Mouse (Mus musculus) gastrocnemius, postnatal 36 days (tissue): ENCODE measurements around the gene Igfbpl1. TPM values are rescaled to one million over a fixed set of nuclear protein-coding genes. Genes with fewer than 3 reads are reported as not detected.

Experiments used
- DNase-seq, 2 experiments: peaks; one replicate each; pipeline ENCODE4 v3.0.0; 2022
- intact Hi-C: fragments of 180-260 bp; cut with DNase I; formaldehyde crosslinking; loops from one replicate; pipeline ENCODE4 v1.15.1; 2025
- long read RNA-seq, 2 experiments: library from polyadenylated mRNA; stranded (forward); transcript quantifications; one replicate each; pipeline ENCODE4 v2.0.0; 2021
- total RNA-seq, 2 experiments: library from RNA; stranded (reverse); gene quantifications; 2 replicates each; pipeline ENCODE4 v1.2.3; 2021

The Igfbpl1 gene
- not detected for total RNA-seq
- long read RNA-seq, experiment 1 = 0 reads
- long read RNA-seq, experiment 2 = 0 reads

DNA sequence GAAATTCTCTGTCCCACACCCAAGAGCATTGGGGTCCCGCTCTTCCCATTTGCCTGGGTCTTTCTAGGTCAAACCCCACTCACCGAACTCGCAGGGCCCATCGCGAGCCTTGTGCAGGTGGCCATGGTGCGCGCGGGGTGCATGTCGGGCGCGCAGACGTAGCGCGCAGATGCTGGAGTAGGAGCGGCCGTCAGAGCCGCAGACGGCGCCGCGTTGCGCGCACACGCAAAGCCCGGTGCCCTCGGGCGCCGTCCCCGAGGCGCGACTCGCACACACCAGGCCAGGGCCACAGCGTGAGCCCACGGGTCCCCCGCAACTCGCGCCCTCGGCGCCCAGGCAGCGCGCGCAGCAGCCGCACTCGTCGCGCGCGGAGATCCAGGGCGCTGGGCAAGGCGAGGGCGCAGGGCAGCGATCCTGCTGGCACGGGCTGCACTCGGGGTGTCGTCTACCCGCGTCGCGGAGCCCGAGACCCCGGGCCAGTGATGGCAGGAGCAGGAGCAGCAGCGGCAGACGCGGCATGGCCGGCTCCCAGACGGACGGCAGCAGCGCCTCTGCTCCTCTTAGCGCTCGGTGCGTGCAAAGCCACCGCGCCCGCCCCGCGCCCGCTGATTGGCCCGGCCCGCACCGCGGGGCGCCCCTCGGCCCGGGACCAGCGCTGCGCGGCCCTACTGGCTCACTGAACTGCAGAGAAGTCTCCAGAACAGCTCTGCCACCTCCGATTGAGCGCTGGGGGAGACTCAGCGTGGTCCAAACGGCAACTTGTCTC lies at the start of gene Igfbpl1:
TSS of gene Igfbpl1 (minus strand) at position 649 of the 766 bp plus-strand sequence.
- intact Hi-C loops = no loop called here
- DNase-seq = no peak

- intact Hi-C loops = no loop called here
- no peak for DNase-seq
Observed at GRCm38 (mm10) chr4:45872147-45872546, 45.4 kb upstream of the Igfbpl1 start.

- DNase-seq = no peak
- intact Hi-C loops = no loop called here
Observed at GRCm38 (mm10) chr4:45869021-45869815, 42.5 kb upstream of the Igfbpl1 start.

GRCm38 (mm10) chr4:45867416-45867815 lies 40.7 kb upstream of the Igfbpl1 start:
- intact Hi-C loops = no loop called here
- DNase-seq = no peak

GRCm38 (mm10) chr4:45861160-45861559 lies 34.4 kb upstream of the Igfbpl1 start:
- intact Hi-C loops = no loop called here
- DNase-seq = no peak

DNA sequence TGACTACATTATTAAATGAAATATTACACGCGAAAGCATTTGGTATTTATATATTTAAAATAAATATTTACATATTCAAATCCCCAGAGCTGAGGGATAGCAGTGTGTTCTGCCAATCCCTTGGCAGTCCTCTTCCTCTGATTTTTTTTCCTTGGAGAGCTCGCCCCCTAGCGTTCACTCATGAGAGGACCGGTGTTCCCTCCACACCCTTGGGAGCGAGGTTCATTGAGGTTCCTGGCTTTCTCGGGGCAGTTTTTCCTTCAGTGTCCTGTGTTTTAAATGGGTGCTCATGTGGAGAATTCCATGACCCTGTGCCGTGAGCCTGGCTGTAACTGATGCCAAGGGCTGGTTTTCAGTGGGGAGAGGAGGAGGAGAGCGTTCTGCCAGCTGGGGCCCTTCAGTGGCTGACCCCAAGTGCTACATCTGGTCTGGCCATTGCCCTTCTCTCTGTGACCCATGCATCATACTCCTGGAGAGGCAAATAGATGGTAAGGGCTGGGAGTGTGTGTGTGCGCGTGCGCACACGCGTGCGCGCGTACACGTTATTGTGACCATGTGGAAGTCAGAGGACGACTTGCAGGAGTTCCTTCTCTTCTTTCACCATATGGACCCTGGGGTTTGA lies 29.2 kb upstream of the Igfbpl1 start:
- intact Hi-C loops = loop anchor here (2.0 to 5.0 kb wide), 2 partner anchors 37 to 439 kb away; no protein-coding TSS in a partner anchor
- DNase-seq = peak; percentile 45 to 67

- DNase-seq = no peak
- intact Hi-C loops = no loop called here
Observed at GRCm38 (mm10) chr4:45853496-45854246, 26.9 kb upstream of the Igfbpl1 start.

- intact Hi-C loops = no loop called here
- DNase-seq = peak; percentile 31 to 62
Observed at GRCm38 (mm10) chr4:45851640-45852051, 24.9 kb upstream of the Igfbpl1 start.

GRCm38 (mm10) chr4:45849419-45849818 lies 22.7 kb upstream of the Igfbpl1 start:
- intact Hi-C loops = no loop called here
- DNase-seq = no peak

GRCm38 (mm10) chr4:45848825-45849156 lies 22.1 kb upstream of the Igfbpl1 start:
- intact Hi-C loops = no loop called here
- no peak for DNase-seq

GRCm38 (mm10) chr4:45848109-45848824 lies 21.5 kb upstream of the Igfbpl1 start, which contains the start of gene Stra6l:
Stra6l (plus strand) TSS chr4:45848664.
- DNase-seq = no peak
- intact Hi-C loops = no loop called here

- intact Hi-C loops = no loop called here
- DNase-seq = no peak
Observed at GRCm38 (mm10) chr4:45846263-45846662, 19.5 kb upstream of the Igfbpl1 start.

GRCm38 (mm10) chr4:45844355-45844754 lies 17.6 kb upstream of the Igfbpl1 start:
- DNase-seq = no peak
- intact Hi-C loops = no loop called here

GRCm38 (mm10) chr4:45833461-45833860 lies 6.7 kb upstream of the Igfbpl1 start:
- intact Hi-C loops = no loop called here
- DNase-seq = no peak

DNA sequence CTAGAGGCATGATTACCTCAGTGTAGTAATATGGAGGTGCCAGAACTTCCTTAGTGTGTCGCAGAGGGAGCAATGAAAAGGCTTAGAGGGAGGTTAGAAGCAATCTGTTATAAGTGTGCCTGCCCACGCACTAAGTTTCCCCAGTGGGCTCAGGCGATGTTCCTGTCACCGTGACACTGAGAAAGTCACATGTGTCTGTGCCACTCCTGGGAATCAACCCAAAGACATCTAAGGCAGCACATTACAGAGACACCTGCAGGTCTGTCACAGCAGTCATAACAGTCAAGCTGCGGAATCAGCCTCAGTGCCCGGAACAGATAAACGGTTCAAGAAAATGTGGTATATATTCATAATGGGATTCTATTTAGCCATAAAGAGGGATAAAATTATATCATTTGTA lies 5.3 kb upstream of the Igfbpl1 start:
- no peak for DNase-seq
- intact Hi-C loops = no loop called here

- intact Hi-C loops = no loop called here
- DNase-seq = no peak
Observed at GRCm38 (mm10) chr4:45829907-45830759, 3.4 kb upstream of the Igfbpl1 start.

DNA sequence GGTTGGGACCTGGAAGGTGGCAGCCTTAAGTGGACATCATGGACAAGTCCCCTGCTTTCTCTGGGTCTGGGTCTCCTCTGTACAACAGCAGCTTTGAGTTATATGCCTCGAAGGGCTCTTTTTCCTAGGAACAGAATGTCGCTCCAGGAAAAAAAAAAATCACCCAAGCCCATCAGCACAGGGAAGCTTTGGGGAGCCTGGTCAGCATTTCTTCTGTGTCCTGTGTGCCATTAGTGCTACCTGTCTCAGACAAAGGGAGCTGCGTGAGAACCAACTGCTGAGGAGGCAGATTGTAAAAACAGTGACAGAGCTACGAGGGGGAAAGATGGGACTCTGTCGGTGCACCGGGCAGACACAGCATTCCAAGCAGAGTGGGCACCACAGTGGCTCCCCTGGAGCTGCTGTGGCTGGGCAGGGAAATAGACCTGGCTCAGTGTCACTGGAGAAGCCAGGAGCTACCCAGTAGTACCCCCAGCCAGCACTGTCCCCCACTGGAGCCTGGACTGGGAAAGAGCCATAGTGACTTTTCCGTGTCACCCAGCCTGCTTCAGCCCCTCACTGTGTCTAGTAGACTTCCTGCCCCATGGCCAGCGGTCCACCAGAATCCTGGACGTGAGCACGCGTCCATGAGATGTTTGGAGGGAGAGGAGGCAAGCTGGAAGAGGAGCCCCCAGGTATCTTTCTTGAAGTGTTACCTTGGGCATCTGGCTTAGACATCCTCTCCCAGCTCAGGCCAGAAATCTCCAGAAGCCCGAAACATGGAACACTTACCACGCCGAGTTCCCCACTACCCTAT lies 1.8 kb downstream of the Igfbpl1 start:
- DNase-seq = no peak
- intact Hi-C loops = no loop called here
